Mouse (Mus musculus): ENCODE results near the gene Mei1. TPM values are rescaled to one million over a fixed set of nuclear protein-coding genes. Genes with fewer than 3 reads are reported as not detected.

The Mei1 gene
- polyA plus RNA-seq, 1 experiment from 2014 or later = 0.09 TPM

- Histone ChIP-seq H3K4me3 (replicated peaks; ENCODE audit: low read depth, low read length) (no peak overlapping the region), H3K9ac (ENCODE audit: low read depth, low read length) (no peak overlapping the region), H3K4me2 (ENCODE audit: low read length) (no peak overlapping the region), H3K9me3 (replicated peaks; ENCODE audit: low read length) (no peaks in the 10 kb centered on the region), H3K27me3 (ENCODE audit: insufficient read depth, low read length) (peaks cover 16% of the 10 kb centered on the region; the same call in 1 of the 2 replicates), H3K27ac (no peak overlapping the region), H3K36me3 (ENCODE audit: insufficient read depth, low read length) (no peaks in the 10 kb centered on the region), H3K4me1 (replicated peaks; ENCODE audit: insufficient read depth, low read length) (no peaks in the 10 kb centered on the region)
- 80% methylated on average over 7 of the region's 7 CpGs for WGBS
- ATAC-seq (replicated peaks; ENCODE audit: low FRiP score, low read depth) (no peak), DNase-seq (ENCODE audit: low spot score) (no peak)
- TF ChIP-seq CTCF (IDR thresholded peaks at IDR 0.05; ENCODE audit: low read depth) = no peak
Measured at GRCm38 (mm10) chr15:82073490-82073889, 3.7 kb downstream of the Mei1 start.

DNA sequence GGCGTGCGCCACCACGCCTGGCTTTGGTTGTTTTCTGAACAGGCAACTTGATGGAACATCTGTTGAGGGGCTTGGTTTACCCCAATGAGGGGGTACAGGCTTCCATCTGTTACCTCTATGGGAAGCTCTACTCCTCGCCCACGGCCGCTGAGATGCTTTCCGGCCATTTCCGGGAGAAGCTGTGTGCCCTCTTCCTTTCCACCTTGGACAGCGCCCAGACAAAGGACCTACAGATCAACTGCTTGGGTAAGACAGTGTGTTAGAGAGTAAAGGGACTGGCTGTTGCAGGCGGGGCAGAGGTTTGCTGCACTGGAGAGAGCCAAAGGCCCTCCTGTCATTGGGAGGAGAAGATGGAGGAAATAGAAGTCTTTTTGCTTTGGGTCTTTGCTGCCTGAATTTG lies 10.1 kb downstream of the Mei1 start:
- Histone ChIP-seq H3K9me3 (replicated peaks; ENCODE audit: low read length) (no peaks in the 10 kb centered on the region), H3K4me1 (replicated peaks; ENCODE audit: insufficient read depth, low read length) (no peaks in the 10 kb centered on the region), H3K4me3 (replicated peaks; ENCODE audit: low read depth, low read length) (no peak overlapping the region), H3K27ac (no peak overlapping the region), H3K36me3 (ENCODE audit: insufficient read depth, low read length) (no peaks in the 10 kb centered on the region), H3K4me2 (ENCODE audit: low read length) (no peak overlapping the region), H3K27me3 (ENCODE audit: insufficient read depth, low read length) (no peaks in the 10 kb centered on the region), H3K9ac (ENCODE audit: low read depth, low read length) (no peak overlapping the region)
- 52% methylated on average over 10 of the region's 10 CpGs for WGBS
- TF ChIP-seq CTCF (IDR thresholded peaks at IDR 0.05; ENCODE audit: low read depth) = no peak
- peak; percentile 18 for DNase-seq (ENCODE audit: low spot score)
- no peak for ATAC-seq (replicated peaks; ENCODE audit: low FRiP score, low read depth)

DNA sequence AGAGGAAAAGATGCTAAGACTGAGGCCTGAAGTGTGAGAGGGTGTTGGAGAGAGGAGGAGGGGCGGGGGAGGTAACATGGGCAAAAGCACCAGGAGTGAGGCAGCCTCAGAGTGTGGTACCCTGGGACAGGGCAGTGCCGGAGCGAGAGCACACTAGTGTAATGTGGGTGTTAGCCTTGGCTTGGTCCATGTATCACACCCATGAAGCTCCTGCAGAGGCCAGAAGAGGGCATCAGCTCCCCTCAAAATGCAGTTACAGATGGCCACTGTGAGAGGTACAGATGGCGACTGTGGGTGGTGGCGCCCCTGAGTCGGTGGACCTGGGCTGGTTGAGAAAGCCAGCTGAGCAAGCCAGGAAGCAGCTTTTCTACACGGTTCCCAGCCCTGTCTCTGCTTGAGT lies 11.4 kb downstream of the Mei1 start:
- Histone ChIP-seq H3K27me3 (ENCODE audit: insufficient read depth, low read length) (no peaks in the 10 kb centered on the region), H3K4me1 (replicated peaks; ENCODE audit: insufficient read depth, low read length) (no peaks in the 10 kb centered on the region), H3K27ac (no peak overlapping the region), H3K9me3 (replicated peaks; ENCODE audit: low read length) (no peaks in the 10 kb centered on the region), H3K4me3 (replicated peaks; ENCODE audit: low read depth, low read length) (no peak overlapping the region), H3K36me3 (ENCODE audit: insufficient read depth, low read length) (no peaks in the 10 kb centered on the region), H3K9ac (ENCODE audit: low read depth, low read length) (no peak overlapping the region), H3K4me2 (ENCODE audit: low read length) (no peak overlapping the region)
- 0 out of 2 replicates have a peak, but pooled peaks have one; percentile 21 for ATAC-seq (replicated peaks; ENCODE audit: low FRiP score, low read depth)
- 38% methylated on average over 7 of the region's 7 CpGs for WGBS
- TF ChIP-seq CTCF (IDR thresholded peaks at IDR 0.05; ENCODE audit: low read depth) = peak; percentile 66
- peak; percentile 40 for DNase-seq (ENCODE audit: low spot score)

DNA sequence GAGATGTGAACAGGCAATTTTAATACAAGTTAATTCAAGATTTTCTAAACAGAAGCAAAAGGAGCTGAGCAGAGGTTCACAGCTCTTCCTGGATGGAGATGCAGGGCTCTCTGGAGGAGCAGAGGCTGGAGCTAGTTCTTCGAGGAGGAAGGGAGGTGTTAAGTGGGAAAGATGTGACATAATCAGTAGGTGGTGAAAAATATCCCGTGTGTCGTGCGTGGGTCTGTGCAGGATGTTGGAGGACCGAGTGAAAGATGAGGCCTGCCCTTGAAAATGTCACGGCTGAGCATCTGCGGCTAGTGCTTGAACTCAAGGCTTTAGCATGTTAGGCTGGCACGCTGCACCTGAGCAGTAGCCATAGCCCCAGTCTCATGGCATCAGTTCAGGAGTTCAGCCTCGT lies 15.8 kb downstream of the Mei1 start:
- TF ChIP-seq CTCF (IDR thresholded peaks at IDR 0.05; ENCODE audit: low read depth) = no peak
- no peak for DNase-seq (ENCODE audit: low spot score)
- ATAC-seq (replicated peaks; ENCODE audit: low FRiP score, low read depth) = no peak
- Histone ChIP-seq H3K4me1 (replicated peaks; ENCODE audit: insufficient read depth, low read length) (no peaks in the 10 kb centered on the region), H3K36me3 (ENCODE audit: insufficient read depth, low read length) (no peaks in the 10 kb centered on the region), H3K27me3 (ENCODE audit: insufficient read depth, low read length) (no peaks in the 10 kb centered on the region), H3K4me2 (ENCODE audit: low read length) (no peak overlapping the region), H3K9me3 (replicated peaks; ENCODE audit: low read length) (no peaks in the 10 kb centered on the region), H3K4me3 (replicated peaks; ENCODE audit: low read depth, low read length) (no peak overlapping the region), H3K9ac (ENCODE audit: low read depth, low read length) (no peak overlapping the region), H3K27ac (no peak overlapping the region)
- whole genome bisulfite sequencing = 80% methylated on average over 9 of the region's 9 CpGs

GRCm38 (mm10) chr15:82086131-82086530 lies 16.3 kb downstream of the Mei1 start:
- H3K4me3 ChIP-seq (replicated peaks; ENCODE audit: low read depth, low read length) = no peak overlapping the region
- ATAC-seq (replicated peaks; ENCODE audit: low FRiP score, low read depth) (no peak), DNase-seq (ENCODE audit: low spot score) (no peak)
- H3K4me2 ChIP-seq (ENCODE audit: low read length) = no peak overlapping the region
- no peak overlapping the region for H3K9ac ChIP-seq (ENCODE audit: low read depth, low read length)
- H3K27ac ChIP-seq = no peak overlapping the region
- no peaks in the 10 kb centered on the region for H3K36me3 ChIP-seq (ENCODE audit: insufficient read depth, low read length)
- WGBS = 87% methylated on average over 12 of the region's 12 CpGs
- no peaks in the 10 kb centered on the region for H3K27me3 ChIP-seq (ENCODE audit: insufficient read depth, low read length)
- no peaks in the 10 kb centered on the region for H3K4me1 ChIP-seq (replicated peaks; ENCODE audit: insufficient read depth, low read length)
- H3K9me3 ChIP-seq (replicated peaks; ENCODE audit: low read length) = no peaks in the 10 kb centered on the region
- TF ChIP-seq CTCF (IDR thresholded peaks at IDR 0.05; ENCODE audit: low read depth) = no peak

GRCm38 (mm10) chr15:82087266-82087665 lies 17.5 kb downstream of the Mei1 start:
- DNase-seq (ENCODE audit: low spot score) (peak; percentile 12), ATAC-seq (replicated peaks; ENCODE audit: low FRiP score, low read depth) (no peak)
- WGBS = 13% methylated on average over 10 of the region's 10 CpGs
- no peak overlapping the region for H3K27ac ChIP-seq
- H3K9ac ChIP-seq (ENCODE audit: low read depth, low read length) = no peak overlapping the region
- no peak overlapping the region for H3K4me3 ChIP-seq (replicated peaks; ENCODE audit: low read depth, low read length)
- no peaks in the 10 kb centered on the region for H3K9me3 ChIP-seq (replicated peaks; ENCODE audit: low read length)
- H3K4me1 ChIP-seq (replicated peaks; ENCODE audit: insufficient read depth, low read length) = no peaks in the 10 kb centered on the region
- H3K4me2 ChIP-seq (ENCODE audit: low read length) = no peak overlapping the region
- no peaks in the 10 kb centered on the region for H3K27me3 ChIP-seq (ENCODE audit: insufficient read depth, low read length)
- no peak for TF ChIP-seq CTCF (IDR thresholded peaks at IDR 0.05; ENCODE audit: low read depth)
- H3K36me3 ChIP-seq (ENCODE audit: insufficient read depth, low read length) = no peaks in the 10 kb centered on the region

DNA sequence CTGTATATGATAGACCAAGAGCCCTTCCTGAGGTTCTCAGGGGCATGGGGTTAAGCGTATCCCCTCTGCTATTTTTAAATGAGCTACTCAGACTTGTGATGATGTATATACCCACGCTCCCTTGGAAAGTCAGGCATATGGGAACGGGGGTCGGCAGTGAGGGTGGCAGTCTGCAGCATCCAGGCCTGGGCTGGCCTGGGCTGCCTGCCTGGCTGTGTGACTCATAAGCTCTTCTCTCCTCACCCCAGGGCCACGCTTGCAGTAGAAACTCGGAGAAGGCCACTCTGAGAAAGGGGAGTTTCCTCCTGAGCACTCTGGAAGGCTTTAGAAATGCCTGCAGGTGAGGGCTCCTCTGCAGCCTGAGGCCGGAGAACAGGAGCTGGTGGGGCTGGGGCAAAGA lies 21.3 kb downstream of the Mei1 start:
- 82% methylated on average over 7 of the region's 7 CpGs for WGBS
- no peak overlapping the region for H3K27ac ChIP-seq

More for the DNA sequence above, 21.3 kb downstream of the Mei1 start:
- ATAC-seq (replicated peaks; ENCODE audit: low FRiP score, low read depth) (no peak), DNase-seq (ENCODE audit: low spot score) (no peak)
- Histone ChIP-seq H3K4me2 (ENCODE audit: low read length) (no peak overlapping the region), H3K36me3 (ENCODE audit: insufficient read depth, low read length) (no peaks in the 10 kb centered on the region), H3K27me3 (ENCODE audit: insufficient read depth, low read length) (no peaks in the 10 kb centered on the region), H3K9me3 (replicated peaks; ENCODE audit: low read length) (no peaks in the 10 kb centered on the region), H3K4me1 (replicated peaks; ENCODE audit: insufficient read depth, low read length) (no peaks in the 10 kb centered on the region), H3K4me3 (replicated peaks; ENCODE audit: low read depth, low read length) (no peak overlapping the region), H3K9ac (ENCODE audit: low read depth, low read length) (no peak overlapping the region)
- no peak for TF ChIP-seq CTCF (IDR thresholded peaks at IDR 0.05; ENCODE audit: low read depth)

All from kidney, postnatal 0 days (tissue).